In genomic region chr13:44659861-44660260, GRCm38 (mm10) we compare ENCODE assay signal across 11 mouse cellular contexts.
DNase-seq lines count a peak whose midpoint lies in the region; ATAC-seq and TF ChIP-seq lines count a peak whose summit lies in the region.
"Had no signal": no experiment of that assay in that cellular context is flagged by ENCODE, and none has a peak within 500 bp of the region (broad histone marks: within the 10 kb centered on the region; RNA-seq: fewer than 3 reads in every experiment).

No protein-coding gene starts in this region.

- TF ChIP-seq CTCF in C2C12 (IDR thresholded peaks at IDR 0.05; ENCODE audit: control insufficient read depth, insufficient read depth, insufficient read length) = no peak
- TF ChIP-seq CTCF in liver, embryonic 14.5 days (IDR thresholded peaks at IDR 0.05; ENCODE audit: low read depth) = no peak

- DNase-seq in 3134 (ENCODE audit: extremely low read depth, insufficient read length, low spot score) = peak; percentile 38
- peak; percentile 78 for DNase-seq in adrenal gland, postnatal 14 days
- peak in 2 of 3 experiments; percentile 24 to 58 for DNase-seq in liver, embryonic 14.5 days (ENCODE audit: low read depth in 3 of 3, low spot score in 3 of 3)
- DNase-seq in cerebellum, postnatal 14 days = no peak
- no peak for DNase-seq in hindbrain, embryonic 14.5 days (ENCODE audit: low spot score)

- WGBS in liver, embryonic 14.5 days (ENCODE audit: insufficient replicate concordance) = 29% methylated on average over 6 of the region's 6 CpGs
- 67% methylated on average over 6 of the region's 6 CpGs for WGBS in hindbrain, embryonic 14.5 days

- peak overlapping the region; percentile 34 for H3K4me2 ChIP-seq in liver, embryonic 14.5 days (ENCODE audit: low read depth)
- no peak overlapping the region for H3K4me2 ChIP-seq in hindbrain, embryonic 14.5 days (replicated peaks)
- H3K4me2 ChIP-seq: embryonic facial prominence, embryonic 12.5 days; neural tube, embryonic 13.5 days had no signal

- no peaks in the 10 kb centered on the region for H3K79me3 ChIP-seq in C2C12 (ENCODE audit: low read depth)

- no peaks in the 10 kb centered on the region for H3K9me3 ChIP-seq in liver, embryonic 14.5 days (ENCODE audit: control insufficient read depth, low read length)
- H3K9me3 ChIP-seq in hindbrain, embryonic 14.5 days (ENCODE audit: control insufficient read depth, low read length) = no peaks in the 10 kb centered on the region
- H3K9me3 ChIP-seq: embryonic facial prominence, embryonic 12.5 days; heart, embryonic 10.5 days; neural tube, embryonic 13.5 days had no signal

- peaks cover 32 to 37% of the 10 kb centered on the region in 2 experiments for H3K4me1 ChIP-seq in liver, embryonic 14.5 days (replicated peaks; ENCODE audit: control insufficient read depth in 2 of 2, insufficient read depth in 2 of 2, low read length in 1 of 2)
- no peaks in the 10 kb centered on the region for H3K4me1 ChIP-seq in hindbrain, embryonic 14.5 days (replicated peaks; ENCODE audit: control insufficient read depth, insufficient read depth, low read length)

- H3K9ac ChIP-seq in liver, embryonic 14.5 days (replicated peaks) = 0 out of 2 replicates have a peak overlapping the region, but pooled peaks have one; percentile 7
- no peak overlapping the region for H3K9ac ChIP-seq in hindbrain, embryonic 14.5 days
- H3K9ac ChIP-seq: embryonic facial prominence, embryonic 12.5 days; neural tube, embryonic 13.5 days had no signal

- H3K79me2 ChIP-seq in C2C12 (ENCODE audit: control insufficient read depth, insufficient read depth) = no peaks in the 10 kb centered on the region

- no peak for TF ChIP-seq EP300 in liver, embryonic 14.5 days (IDR thresholded peaks at IDR 0.05; ENCODE audit: low read depth)

- H3K4me3 ChIP-seq in C2C12 (ENCODE audit: insufficient read depth, poor library complexity, severe bottlenecking) = no peak overlapping the region
- H3K4me3 ChIP-seq in liver, embryonic 14.5 days (ENCODE audit: insufficient read depth in 1 of 2, low read depth in 2 of 2, low read length in 2 of 2) = no peak overlapping the region
- no peak overlapping the region for H3K4me3 ChIP-seq in hindbrain, embryonic 14.5 days (replicated peaks; ENCODE audit: low read length)
- H3K4me3 ChIP-seq: embryonic facial prominence, embryonic 12.5 days; heart, embryonic 10.5 days; neural tube, embryonic 13.5 days had no signal

- H3K27me3 ChIP-seq in C2C12 (ENCODE audit: control insufficient read depth, insufficient read depth, insufficient read length) = no peaks in the 10 kb centered on the region
- H3K27me3 ChIP-seq in liver, embryonic 14.5 days (ENCODE audit: control insufficient read depth, insufficient read depth, low read length) = no peaks in the 10 kb centered on the region
- no peaks in the 10 kb centered on the region for H3K27me3 ChIP-seq in hindbrain, embryonic 14.5 days (ENCODE audit: control insufficient read depth, insufficient read depth, low read length)
- H3K27me3 ChIP-seq: embryonic facial prominence, embryonic 12.5 days; neural tube, embryonic 13.5 days had no signal

- H3K27ac ChIP-seq in liver, embryonic 14.5 days = no peak overlapping the region
- no peak overlapping the region for H3K27ac ChIP-seq in hindbrain, embryonic 14.5 days
- H3K27ac ChIP-seq: embryonic facial prominence, embryonic 12.5 days; heart, embryonic 10.5 days; neural tube, embryonic 13.5 days had no signal

- no peaks in the 10 kb centered on the region for H3K36me3 ChIP-seq in C2C12 (ENCODE audit: control insufficient read depth, insufficient read depth)
- H3K36me3 ChIP-seq in liver, embryonic 14.5 days (replicated peaks; ENCODE audit: control insufficient read depth, insufficient read depth, low read depth) = no peaks in the 10 kb centered on the region
- no peaks in the 10 kb centered on the region for H3K36me3 ChIP-seq in hindbrain, embryonic 14.5 days (replicated peaks; ENCODE audit: control insufficient read depth, insufficient read depth)
- H3K36me3 ChIP-seq: embryonic facial prominence, embryonic 12.5 days; heart, embryonic 10.5 days; neural tube, embryonic 13.5 days had no signal

- no peak overlapping the region for H3ac ChIP-seq in C2C12 (ENCODE audit: control insufficient read depth, insufficient read length, low read depth)

- no peak for ATAC-seq in liver, embryonic 14.5 days (ENCODE audit: insufficient read depth)
- ATAC-seq in erythroid progenitor cell, adult 5-6 weeks (replicated peaks; ENCODE audit: low FRiP score, poor library complexity, severe bottlenecking) = no peak
- ATAC-seq in hindbrain, embryonic 14.5 days (ENCODE audit: low FRiP score) = no peak
- ATAC-seq: forebrain, embryonic 16.5 days had no signal

TF ChIP-seq in C2C12, 6 proteins besides CTCF, POLR2A, EP300 and RAD21:
- peak; percentile 55 for TF ChIP-seq CEBPB (IDR thresholded peaks at IDR 0.05; ENCODE audit: low read depth)
- TF ChIP-seq MYOD1 (IDR thresholded peaks at IDR 0.05; ENCODE audit: control insufficient read depth, insufficient read length, low read depth) = peak; percentile 9
- no peak for TF ChIP-seq MAX (IDR thresholded peaks at IDR 0.05)
- TF ChIP-seq MYOG (IDR thresholded peaks at IDR 0.05; ENCODE audit: control insufficient read depth, extremely low read depth, insufficient read length) = no peak
- TF ChIP-seq USF1 (IDR thresholded peaks at IDR 0.05; ENCODE audit: low read depth) = no peak
- TF ChIP-seq FOSL1 (IDR thresholded peaks at IDR 0.05; ENCODE audit: insufficient read depth, low read length, poor library complexity, severe bottlenecking) = peak; percentile 74

Comparison
In these comparisons a context has a peak if more than half of its experiments do, and no peak if none do; other contexts are left out.
1. DNase-seq: peak in 3134 (single experiment), adrenal gland, postnatal 14 days (single experiment) and liver, embryonic 14.5 days (2 of 3); none in cerebellum, postnatal 14 days (0 of 2) and hindbrain, embryonic 14.5 days (single experiment).